Mouse (Mus musculus) intestine, postnatal 0 days (tissue): ENCODE measurements at regions not wholly inside any gene's neighbourhood (a gene's known extent, or its start where the extent isn't known, plus 50 kb on each side); places are given as distances from the start of the nearest gene placed in this dataset.
"Not testable (repeated sequence)": the region's sequence is repeated elsewhere in the genome, so short reads cannot be mapped to it uniquely, and the experiment has no call there.

ENCODE experiments used
- ATAC-seq: fragments of 200-750 bp; cut with Nextera tagmentation; 2 replicates; pipeline ENCODE4 v1.8.0; 2017; ENCODE audit warnings: mild to moderate bottlenecking, moderate TSS enrichment, moderate library complexity
- H3K27ac ChIP-seq: fragments of 300-500 bp; sonication (generic); 2 replicates; pipeline ENCODE4 v1.5.1; 2014; ENCODE audit warnings: mild to moderate bottlenecking, low read depth, low read length, moderate library complexity
- H3K27me3 ChIP-seq: fragments of 300-500 bp; sonication (generic); replicated peaks from 2 replicates; pipeline ENCODE4 v1.6.1; 2014; ENCODE audit warnings: low read length, mixed read lengths; ENCODE audit not compliant: control insufficient read depth, insufficient read depth
- H3K36me3 ChIP-seq: fragments of 300-500 bp; sonication (generic); 2 replicates; pipeline ENCODE4 v1.6.1; 2014; ENCODE audit warnings: mild to moderate bottlenecking, moderate library complexity; ENCODE audit not compliant: control insufficient read depth, insufficient read depth
- H3K4me1 ChIP-seq: fragments of 300-500 bp; sonication (generic); replicated peaks from 2 replicates; pipeline ENCODE4 v1.6.1; 2014; ENCODE audit warnings: antibody characterized with exemption, low read length, mixed read lengths; ENCODE audit not compliant: control insufficient read depth, insufficient read depth
- H3K4me2 ChIP-seq: fragments of 300-500 bp; sonication (generic); replicated peaks from 2 replicates; pipeline ENCODE4 v1.6.1; 2014; ENCODE audit warnings: low read depth, mild to moderate bottlenecking, moderate library complexity
- H3K4me3 ChIP-seq: fragments of 300-500 bp; sonication (generic); 2 replicates; pipeline ENCODE4 v1.5.1; 2014; ENCODE audit warnings: low read depth, low read length
- H3K9ac ChIP-seq: fragments of 300-500 bp; sonication (generic); 2 replicates; pipeline ENCODE4 v1.6.1; 2014; ENCODE audit warnings: mild to moderate bottlenecking, low read depth, low read length
- H3K9me3 ChIP-seq: fragments of 300-500 bp; sonication (generic); 2 replicates; pipeline ENCODE4 v1.6.1; 2016; ENCODE audit warnings: mixed run types; ENCODE audit not compliant: control insufficient read depth
- CTCF ChIP-seq: sonication (generic); IDR thresholded peaks from 2 replicates; pipeline ENCODE4 v1.5.1; 2016; ENCODE audit warnings: low read depth, mild to moderate bottlenecking, control low read depth, antibody characterized with exemption, moderate library complexity
- WGBS: fragments of 180-500 bp; shearing (Covaris S2); extraction: QIAGEN DNeasy Blood & Tissue Kit; methylation state at CpG from one replicate; pipeline ENCODE4 v1.1.7; 2014; 5-methylcytosine and 5-hydroxymethylcytosine counted together

DNA sequence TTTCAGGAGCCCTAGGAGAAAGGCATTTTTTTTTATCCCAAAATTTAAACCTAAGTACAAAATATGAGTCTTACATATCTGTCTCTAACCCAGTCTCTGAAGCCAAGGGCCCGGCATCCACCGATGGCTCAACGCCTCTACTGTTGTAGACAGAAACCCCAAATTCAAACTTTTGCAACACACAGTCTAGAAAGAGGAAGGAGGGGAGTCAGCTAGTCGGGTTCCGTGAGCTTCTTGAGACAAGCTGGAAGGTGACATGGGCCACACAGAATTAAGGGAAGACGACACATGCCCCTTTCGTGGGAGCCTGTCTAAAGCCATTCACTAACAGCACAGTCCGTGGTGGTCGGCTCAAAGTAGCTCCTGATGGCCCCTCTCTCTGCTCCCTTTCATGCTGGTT, 254.7 kb downstream of the Prex1 start:
- no peaks in the 10 kb centered on the region for H3K36me3 ChIP-seq
- no peak for ATAC-seq
- 88% methylated on average over 9 of the region's 9 CpGs for WGBS
- no peak overlapping the region for H3K4me3 ChIP-seq
- no peak overlapping the region for H3K27ac ChIP-seq
- no peak for TF ChIP-seq CTCF
- no peaks in the 10 kb centered on the region; the same call in 1 of the 2 replicates for H3K4me1 ChIP-seq
- H3K27me3 ChIP-seq: no peaks in the 10 kb centered on the region
- H3K9me3 ChIP-seq: no peaks in the 10 kb centered on the region
- H3K4me2 ChIP-seq: no peak overlapping the region
- no peak overlapping the region for H3K9ac ChIP-seq

GRCm38 (mm10) chr2:166457381-166458172, 256.1 kb downstream of the Prex1 start:
- no peaks in the 10 kb centered on the region for H3K36me3 ChIP-seq
- no peaks in the 10 kb centered on the region for H3K27me3 ChIP-seq
- 48% methylated on average over 16 of the region's 16 CpGs for WGBS
- H3K27ac ChIP-seq: no peak overlapping the region
- no peak for TF ChIP-seq CTCF
- no peak for ATAC-seq
- H3K9me3 ChIP-seq: no peaks in the 10 kb centered on the region
- no peak overlapping the region for H3K4me2 ChIP-seq
- H3K4me1 ChIP-seq: no peaks in the 10 kb centered on the region; the same call in 1 of the 2 replicates
- H3K9ac ChIP-seq: no peak overlapping the region
- no peak overlapping the region for H3K4me3 ChIP-seq

GRCm38 (mm10) chr2:166454160-166454888, 259.3 kb downstream of the Prex1 start:
- not testable (repeated sequence) for H3K27ac ChIP-seq, H3K9ac ChIP-seq, ATAC-seq, H3K4me2 ChIP-seq, H3K36me3 ChIP-seq, H3K27me3 ChIP-seq, H3K4me3 ChIP-seq, H3K4me1 ChIP-seq, H3K9me3 ChIP-seq
- WGBS: 50% methylated on average over 2 of the region's 7 CpGs

- Histone ChIP-seq H3K9ac (no peak overlapping the region), H3K4me2 (no peak overlapping the region), H3K9me3 (no peaks in the 10 kb centered on the region), H3K4me3 (no peak overlapping the region), H3K27me3 (no peaks in the 10 kb centered on the region), H3K4me1 (no peaks in the 10 kb centered on the region), H3K27ac (no peak overlapping the region), H3K36me3 (no peaks in the 10 kb centered on the region)
- 62% methylated on average over 7 of the region's 7 CpGs for WGBS
- TF ChIP-seq CTCF: no peak
- no peak for ATAC-seq
Measured at GRCm38 (mm10) chr2:166450964-166451363, 262.7 kb downstream of the Prex1 start.

DNA sequence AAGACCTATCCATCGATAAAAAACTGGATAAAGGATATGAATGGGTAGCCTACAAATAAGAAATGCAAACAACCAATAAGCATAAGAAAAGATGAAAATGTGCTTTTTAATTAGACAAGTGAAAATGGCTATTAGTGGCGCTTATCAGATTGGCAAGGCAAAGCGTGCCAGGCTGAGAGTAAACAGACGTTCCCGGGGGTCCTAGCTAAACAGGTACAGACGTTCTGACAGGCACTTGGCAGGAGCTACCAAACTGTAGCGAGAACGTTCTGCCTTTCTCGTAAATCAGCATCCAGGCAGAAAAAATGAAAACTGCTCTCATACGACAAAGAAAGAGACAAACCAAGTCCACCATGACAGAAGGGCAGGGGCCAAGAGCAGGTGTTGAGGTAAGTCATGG, 263.3 kb downstream of the Prex1 start:
- 73% methylated on average over 10 of the region's 10 CpGs for WGBS
- Histone ChIP-seq H3K36me3 (no peaks in the 10 kb centered on the region), H3K9me3 (no peaks in the 10 kb centered on the region), H3K4me2 (no peak overlapping the region), H3K27me3 (no peaks in the 10 kb centered on the region), H3K27ac (no peak overlapping the region), H3K4me3 (no peak overlapping the region), H3K9ac (no peak overlapping the region), H3K4me1 (no peaks in the 10 kb centered on the region)
- ATAC-seq: no peak
- no peak for TF ChIP-seq CTCF

DNA sequence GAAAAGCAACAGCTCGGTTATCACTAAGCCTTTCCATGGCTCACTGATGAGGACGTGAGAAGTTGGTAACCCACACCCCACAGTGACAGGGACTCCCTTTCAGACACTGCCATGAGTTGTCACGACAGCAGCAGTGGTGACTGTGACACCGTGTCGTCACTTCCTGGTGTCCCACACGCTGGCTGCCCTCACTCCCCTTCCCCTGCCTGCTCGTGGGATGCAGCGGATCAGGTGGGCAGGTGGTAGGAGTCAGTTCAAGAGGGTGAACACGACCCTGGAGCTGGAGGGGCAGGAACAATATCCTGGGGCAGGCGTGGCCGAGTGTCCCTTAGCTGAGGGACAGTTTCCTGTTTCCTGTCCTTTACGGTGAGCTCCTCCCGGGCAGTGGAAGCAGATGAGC, 264.9 kb downstream of the Prex1 start:
- no peak for ATAC-seq
- no peak overlapping the region for H3K9ac ChIP-seq
- no peak overlapping the region for H3K27ac ChIP-seq
- H3K4me1 ChIP-seq: no peaks in the 10 kb centered on the region
- H3K9me3 ChIP-seq: no peaks in the 10 kb centered on the region
- H3K27me3 ChIP-seq: no peaks in the 10 kb centered on the region
- WGBS: 65% methylated on average over 13 of the region's 13 CpGs
- no peak overlapping the region for H3K4me2 ChIP-seq
- no peaks in the 10 kb centered on the region for H3K36me3 ChIP-seq
- no peak overlapping the region for H3K4me3 ChIP-seq
- TF ChIP-seq CTCF: no peak
